Mouse (Mus musculus): Measurements from ENCODE around the gene Ube2m.
A peak's percentile ranks its signal among the peaks of the same experiment; 100 is the strongest.

DNA sequence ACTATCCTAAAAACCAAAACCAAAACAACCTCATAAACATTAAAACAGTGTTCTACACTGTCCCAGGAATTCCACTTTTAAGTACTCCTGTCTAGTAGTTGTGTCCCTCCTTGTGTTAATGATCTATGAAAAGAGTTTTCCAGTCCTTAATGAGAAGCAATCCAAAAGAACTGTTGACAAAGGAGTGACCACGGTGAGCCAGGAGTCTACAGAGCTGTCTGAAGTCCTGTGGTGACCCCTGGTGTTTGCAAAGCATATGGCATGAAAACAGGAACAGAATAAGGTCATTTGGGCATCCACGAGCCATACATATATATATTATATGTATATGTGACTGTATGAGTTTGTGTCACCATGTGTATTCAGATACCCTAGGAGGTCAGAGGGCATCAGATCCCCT is 8.0 kb upstream of the Ube2m start:
- TF ChIP-seq CTCF (IDR thresholded peaks at IDR 0.05; ENCODE audit: low read depth) (peak; percentile 81), EP300 (IDR thresholded peaks at IDR 0.05; ENCODE audit: low read depth) (no peak)
